Mouse (Mus musculus) forebrain, embryonic 13.5 days (tissue): ENCODE measurements at regions not wholly inside any gene's neighbourhood (a gene's known extent, or its start where the extent isn't known, plus 50 kb on each side); places are given as distances from the start of the nearest gene placed in this dataset.

Experiments
- ATAC-seq: fragments of 200-750 bp; cut with Nextera tagmentation; 2 replicates; pipeline ENCODE4 v1.8.0; 2017
- H3K27ac ChIP-seq: fragments of 300-500 bp; sonication (generic); 2 replicates; pipeline ENCODE4 v1.5.1; 2015; ENCODE audit warnings: inconsistent platforms, mild to moderate bottlenecking, moderate library complexity
- H3K27me3 ChIP-seq: fragments of 300-500 bp; sonication (generic); 2 replicates; pipeline ENCODE4 v1.6.1; 2015; ENCODE audit warnings: mild to moderate bottlenecking, inconsistent platforms
- H3K36me3 ChIP-seq: fragments of 300-500 bp; sonication (generic); 2 replicates; pipeline ENCODE4 v1.6.1; 2015; ENCODE audit warnings: mild to moderate bottlenecking, inconsistent platforms; ENCODE audit not compliant: poor library complexity, severe bottlenecking
- H3K4me1 ChIP-seq: fragments of 300-500 bp; sonication (generic); 2 replicates; pipeline ENCODE4 v1.6.1; 2015; ENCODE audit warnings: inconsistent platforms
- H3K4me2 ChIP-seq: fragments of 300-500 bp; sonication (generic); 2 replicates; pipeline ENCODE4 v1.6.1; 2015; ENCODE audit warnings: inconsistent platforms, mild to moderate bottlenecking, moderate library complexity
- H3K4me3 ChIP-seq: fragments of 300-500 bp; sonication (generic); 2 replicates; pipeline ENCODE4 v1.5.1; 2015; ENCODE audit warnings: mild to moderate bottlenecking, inconsistent platforms
- H3K9ac ChIP-seq: fragments of 300-500 bp; sonication (generic); 2 replicates; pipeline ENCODE4 v1.6.1; 2015; ENCODE audit warnings: mild to moderate bottlenecking, inconsistent platforms
- H3K9me3 ChIP-seq: fragments of 300-500 bp; sonication (generic); replicated peaks from 2 replicates; pipeline ENCODE4 v1.6.1; 2016; ENCODE audit warnings: inconsistent platforms
- WGBS: fragments of 180-500 bp; shearing (Covaris S2); methylation state at CpG from one replicate; pipeline ENCODE4 v1.1.7; 2015; 5-methylcytosine and 5-hydroxymethylcytosine counted together

- Histone ChIP-seq H3K9me3 (peaks cover under 1% of the 10 kb centered on the region; the same call in 1 of the 2 replicates), H3K4me3 (no peak overlapping the region), H3K4me2 (no peak overlapping the region), H3K36me3 (no peaks in the 10 kb centered on the region), H3K9ac (no peak overlapping the region), H3K4me1 (peaks cover 12% of the 10 kb centered on the region), H3K27me3 (no peaks in the 10 kb centered on the region), H3K27ac (no peak overlapping the region)
- ATAC-seq: no peak
- WGBS: 7% methylated on average over 4 of the region's 4 CpGs
These were observed 100.6 kb upstream of the Sertad2 start for GRCm38 (mm10) chr11:20442476-20442875.

DNA sequence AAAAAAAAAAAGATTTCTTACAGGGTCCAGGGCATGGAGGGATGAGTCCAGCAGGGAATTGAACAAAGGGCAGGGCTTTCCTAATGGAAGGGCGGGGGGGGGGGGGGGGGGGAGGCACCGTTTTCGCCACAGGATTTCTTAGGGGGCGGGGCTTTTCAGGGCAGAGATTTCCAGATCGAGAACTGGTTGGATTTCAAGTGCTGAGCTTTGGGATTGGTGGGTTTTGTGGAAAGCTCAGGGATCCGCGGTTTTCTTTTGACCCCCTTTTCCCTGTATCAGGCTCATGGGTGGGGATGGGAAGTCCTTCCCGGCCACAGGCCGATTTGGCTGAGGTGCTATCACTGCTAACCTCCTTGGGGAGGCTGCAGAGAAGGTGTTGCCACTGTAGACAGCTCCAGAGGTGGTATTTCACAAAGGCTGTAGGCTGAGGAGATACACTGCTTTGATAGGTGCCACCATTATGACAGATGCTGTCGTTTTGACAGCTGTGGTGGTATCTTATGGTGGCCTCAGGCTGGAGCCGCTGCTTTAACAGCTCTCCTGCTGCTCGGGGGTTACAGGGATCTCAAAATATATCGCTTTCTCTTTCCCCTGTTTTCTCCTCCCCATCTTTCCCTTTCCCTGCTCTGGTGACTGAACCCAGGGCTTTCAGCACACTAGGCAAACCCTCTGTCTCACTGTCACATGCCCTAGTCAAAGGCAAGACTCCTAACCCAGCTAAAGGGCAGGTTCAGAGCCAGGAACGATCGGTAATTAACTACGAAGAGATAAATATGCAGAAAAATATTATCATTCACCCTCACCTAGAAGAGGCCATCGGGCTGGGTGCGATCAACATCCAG, 97.8 kb upstream of the Sertad2 start:
- H3K4me3 ChIP-seq: peak overlapping the region; percentile 29
- WGBS: 12% methylated on average over 15 of the region's 18 CpGs
- no peak overlapping the region for H3K27ac ChIP-seq
- H3K4me2 ChIP-seq: peak overlapping the region; percentile 59
- peaks cover 8% of the 10 kb centered on the region; the same call in 1 of the 2 replicates for H3K9me3 ChIP-seq
- peak overlapping the region; percentile 53 for H3K9ac ChIP-seq
- peak; percentile 58 for ATAC-seq
- no peaks in the 10 kb centered on the region for H3K36me3 ChIP-seq
- peaks cover 12% of the 10 kb centered on the region for H3K4me1 ChIP-seq
- H3K27me3 ChIP-seq: no peaks in the 10 kb centered on the region

GRCm38 (mm10) chr11:20445903-20446264, 97.2 kb upstream of the Sertad2 start:
- Histone ChIP-seq H3K4me1 (peaks cover 12% of the 10 kb centered on the region), H3K4me2 (peak overlapping the region; percentile 59), H3K27me3 (no peaks in the 10 kb centered on the region), H3K4me3 (peak overlapping the region; percentile 29), H3K36me3 (no peaks in the 10 kb centered on the region), H3K9ac (peak overlapping the region; percentile 53), H3K27ac (no peak overlapping the region), H3K9me3 (peaks cover 8% of the 10 kb centered on the region; the same call in 1 of the 2 replicates)
- peak; percentile 88 for ATAC-seq
- 2% methylated on average over 6 of the region's 6 CpGs for WGBS

DNA sequence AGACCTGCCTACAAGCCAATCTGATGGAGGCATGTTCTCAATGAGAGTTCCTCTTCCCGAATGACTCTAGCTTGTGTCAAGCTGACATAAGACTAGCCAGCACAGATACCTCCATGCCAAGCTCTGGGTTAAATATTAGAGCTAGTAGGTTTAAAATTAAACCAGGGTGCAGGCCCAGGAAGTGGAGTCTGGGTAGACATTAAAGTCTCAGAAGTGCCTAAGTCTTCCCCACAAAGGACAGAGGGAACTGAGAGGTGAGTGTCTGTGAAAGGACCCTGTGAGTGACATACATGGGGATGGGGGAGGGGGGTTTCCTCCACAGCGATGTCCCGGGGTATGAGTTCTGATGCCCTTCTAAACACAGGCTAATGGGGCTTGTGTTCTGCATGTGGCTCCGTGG, 90.2 kb upstream of the Sertad2 start:
- H3K4me2 ChIP-seq: no peak overlapping the region
- no peaks in the 10 kb centered on the region for H3K36me3 ChIP-seq
- H3K4me1 ChIP-seq: peaks cover 12% of the 10 kb centered on the region; the same call in 1 of the 2 replicates
- no peak overlapping the region for H3K4me3 ChIP-seq
- H3K27ac ChIP-seq: no peak overlapping the region
- no peak overlapping the region for H3K9ac ChIP-seq
- ATAC-seq: no peak
- H3K9me3 ChIP-seq: peaks cover 3% of the 10 kb centered on the region; the same call in 1 of the 2 replicates
- 85% methylated on average over 4 of the region's 4 CpGs for WGBS
- H3K27me3 ChIP-seq: no peaks in the 10 kb centered on the region

DNA sequence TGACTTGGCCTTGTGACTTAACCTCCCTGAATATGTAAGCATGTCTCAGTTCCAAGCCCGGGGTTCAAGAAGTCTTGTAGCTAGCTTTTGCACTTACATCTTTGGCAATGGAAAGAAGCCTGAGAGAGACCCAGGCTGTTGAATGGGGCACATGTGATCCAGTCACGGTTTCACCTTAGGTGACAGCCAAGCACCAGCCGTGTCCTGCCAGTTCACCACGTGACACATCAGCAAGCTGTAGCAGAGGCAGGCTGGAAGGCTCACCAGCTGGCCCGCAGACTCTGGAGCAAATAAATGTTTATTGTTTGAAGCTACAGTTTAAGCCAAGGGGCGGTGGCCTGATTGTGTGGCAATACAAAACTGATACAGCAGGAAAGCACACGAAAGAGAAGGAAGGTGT, 89.3 kb upstream of the Sertad2 start:
- Histone ChIP-seq H3K36me3 (no peaks in the 10 kb centered on the region), H3K9me3 (no peaks in the 10 kb centered on the region), H3K4me2 (no peak overlapping the region), H3K27me3 (no peaks in the 10 kb centered on the region), H3K9ac (no peak overlapping the region), H3K4me3 (no peak overlapping the region), H3K4me1 (peaks cover 12% of the 10 kb centered on the region; the same call in 1 of the 2 replicates), H3K27ac (no peak overlapping the region)
- WGBS: 84% methylated on average over 7 of the region's 7 CpGs
- no peak for ATAC-seq

DNA sequence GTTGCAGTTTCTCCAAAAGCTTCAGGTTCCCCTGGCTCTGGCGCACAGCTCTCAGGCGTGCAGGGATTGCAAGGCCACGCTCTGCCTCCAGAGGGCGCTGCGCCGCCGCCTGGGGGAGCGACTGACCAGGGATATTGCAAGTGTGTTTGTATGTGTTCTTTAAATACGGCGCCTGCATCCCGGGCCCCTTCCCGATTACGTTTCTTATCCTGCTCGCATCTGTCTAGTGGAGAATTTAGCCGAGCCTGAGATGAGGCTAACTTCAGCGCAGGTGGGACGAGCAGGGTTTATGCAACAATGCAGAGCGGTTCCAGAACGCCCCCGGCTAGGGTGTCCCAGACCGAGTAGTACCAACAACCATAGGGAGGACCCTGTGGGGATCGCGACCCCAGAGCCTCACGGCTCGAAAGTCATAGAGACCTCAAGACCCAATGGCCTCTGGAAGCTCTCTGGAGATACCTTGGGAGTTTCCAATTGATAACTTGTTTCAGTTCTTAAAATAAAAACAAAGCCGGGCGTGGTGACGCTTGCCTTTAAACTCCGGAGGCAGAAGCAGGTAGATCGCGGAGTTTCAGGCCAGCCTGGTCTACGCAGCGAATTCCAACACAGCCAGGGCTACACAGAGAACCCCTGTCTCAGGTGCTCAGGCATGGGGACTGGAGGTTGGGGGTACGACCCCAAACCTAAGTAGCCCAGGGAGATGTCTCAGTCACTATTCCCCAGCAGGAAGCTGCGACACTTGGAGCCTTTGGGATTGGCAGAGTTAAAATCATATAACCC, 87.8 kb upstream of the Sertad2 start:
- H3K4me3 ChIP-seq: peak overlapping the region; percentile 59
- no peaks in the 10 kb centered on the region for H3K27me3 ChIP-seq
- H3K9me3 ChIP-seq: no peaks in the 10 kb centered on the region
- under 1% methylated on average over 35 of the region's 35 CpGs for WGBS
- no peak overlapping the region for H3K27ac ChIP-seq
- peak overlapping the region; percentile 94 for H3K4me2 ChIP-seq
- ATAC-seq: peak; percentile 92
- H3K4me1 ChIP-seq: peaks cover 12% of the 10 kb centered on the region; the same call in 1 of the 2 replicates
- peak overlapping the region; percentile 68 for H3K9ac ChIP-seq
- no peaks in the 10 kb centered on the region for H3K36me3 ChIP-seq

- WGBS: 1% methylated on average over 19 of the region's 19 CpGs
These were observed 87.0 kb upstream of the Sertad2 start for GRCm38 (mm10) chr11:20455865-20456648.

GRCm38 (mm10) chr11:20459140-20459539, 83.9 kb upstream of the Sertad2 start:
- H3K27me3 ChIP-seq: no peaks in the 10 kb centered on the region
- H3K9me3 ChIP-seq: no peaks in the 10 kb centered on the region
- WGBS: 84% methylated on average over 8 of the region's 8 CpGs
- peaks cover 12% of the 10 kb centered on the region; the same call in 1 of the 2 replicates for H3K4me1 ChIP-seq
- H3K36me3 ChIP-seq: no peaks in the 10 kb centered on the region
- no peak overlapping the region for H3K27ac ChIP-seq
- no peak overlapping the region for H3K9ac ChIP-seq
- H3K4me2 ChIP-seq: no peak overlapping the region
- no peak overlapping the region for H3K4me3 ChIP-seq
- ATAC-seq: no peak

More at GRCm38 (mm10) chr11:20455865-20456648, 87.0 kb upstream of the Sertad2 start:
- peak overlapping the region; percentile 94 for H3K4me2 ChIP-seq
- ATAC-seq: peak; percentile 48
- no peaks in the 10 kb centered on the region for H3K36me3 ChIP-seq
- H3K27ac ChIP-seq: no peak overlapping the region
- no peaks in the 10 kb centered on the region for H3K9me3 ChIP-seq
- H3K4me1 ChIP-seq: peaks cover 12% of the 10 kb centered on the region; the same call in 1 of the 2 replicates
- peak overlapping the region; percentile 68 for H3K9ac ChIP-seq
- H3K4me3 ChIP-seq: peak overlapping the region; percentile 59
- no peaks in the 10 kb centered on the region for H3K27me3 ChIP-seq

DNA sequence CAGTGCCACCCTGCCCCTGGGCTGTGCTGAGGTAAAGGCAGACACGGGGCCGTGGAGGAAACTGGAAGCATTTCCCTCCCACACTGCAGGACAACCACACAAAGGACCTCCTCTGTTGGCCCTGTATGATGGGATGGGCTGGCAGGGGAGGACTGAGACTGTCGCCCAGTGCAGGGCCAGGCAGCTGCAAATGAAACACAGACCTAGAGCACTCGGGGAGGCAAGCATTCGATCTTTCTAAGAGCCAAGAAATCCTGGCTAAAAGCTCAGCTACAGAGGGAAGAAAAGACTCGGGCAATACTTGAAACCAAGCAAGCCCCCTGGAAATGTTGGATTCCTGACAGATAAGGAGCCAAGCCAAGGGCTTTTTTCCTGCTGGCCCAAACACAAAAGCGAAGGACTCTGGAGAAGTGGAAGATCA, 82.5 kb upstream of the Sertad2 start:
- Histone ChIP-seq H3K9ac (no peak overlapping the region), H3K27me3 (no peaks in the 10 kb centered on the region), H3K4me3 (no peak overlapping the region), H3K27ac (no peak overlapping the region), H3K4me2 (no peak overlapping the region), H3K36me3 (no peaks in the 10 kb centered on the region), H3K4me1 (peaks cover 11% of the 10 kb centered on the region; the same call in 1 of the 2 replicates), H3K9me3 (no peaks in the 10 kb centered on the region)
- ATAC-seq: peak; percentile 23; the same call in 1 of the 2 replicates
- WGBS: 51% methylated on average over 7 of the region's 7 CpGs

GRCm38 (mm10) chr11:20462076-20462475, 81.0 kb upstream of the Sertad2 start:
- H3K9me3 ChIP-seq: no peaks in the 10 kb centered on the region
- no peak overlapping the region for H3K4me2 ChIP-seq
- no peak overlapping the region for H3K27ac ChIP-seq
- WGBS: 87% methylated on average over 3 of the region's 3 CpGs
- H3K4me1 ChIP-seq: no peaks in the 10 kb centered on the region
- ATAC-seq: no peak
- H3K9ac ChIP-seq: no peak overlapping the region
- H3K4me3 ChIP-seq: no peak overlapping the region
- no peaks in the 10 kb centered on the region for H3K27me3 ChIP-seq
- no peaks in the 10 kb centered on the region for H3K36me3 ChIP-seq

GRCm38 (mm10) chr11:20463173-20463681, 79.8 kb upstream of the Sertad2 start:
- ATAC-seq: no peak
- Histone ChIP-seq H3K4me1 (no peaks in the 10 kb centered on the region), H3K4me2 (no peak overlapping the region), H3K36me3 (no peaks in the 10 kb centered on the region), H3K27ac (no peak overlapping the region), H3K9ac (no peak overlapping the region), H3K4me3 (no peak overlapping the region), H3K9me3 (no peaks in the 10 kb centered on the region), H3K27me3 (no peaks in the 10 kb centered on the region)
- WGBS: 20% methylated on average over 10 of the region's 10 CpGs
